Mouse (Mus musculus) bone marrow, adult 2 months (tissue): ENCODE data around the gene Rtca. TPM values are rescaled to one million over a fixed set of nuclear protein-coding genes. Genes with fewer than 3 reads are reported as not detected.

Source experiments
- H3K27ac ChIP-seq: fragments of 200-500 bp; 2 replicates; pipeline ENCODE4 v1.5.1; 2012; ENCODE audit warnings: low read depth, mild to moderate bottlenecking, control low read depth, inconsistent platforms, low read length; ENCODE audit not compliant: control insufficient read depth, poor library complexity, insufficient read depth
- H3K4me1 ChIP-seq: fragments of 200-500 bp; 2 replicates; pipeline ENCODE4 v1.6.1; 2011; ENCODE audit warnings: low read length; ENCODE audit not compliant: control insufficient read depth, insufficient read depth
- H3K4me3 ChIP-seq: fragments of 200-500 bp; replicated peaks from 2 replicates; pipeline ENCODE3; 2011; ENCODE audit warnings: mild to moderate bottlenecking, low read depth, low read length, control low read depth; ENCODE audit not compliant: control insufficient read depth
- CTCF ChIP-seq: fragments of 200-500 bp; IDR thresholded peaks from 2 replicates; pipeline ENCODE4 v1.5.1; 2011; ENCODE audit warnings: low read length, control low read depth; ENCODE audit not compliant: control insufficient read depth, insufficient read depth
- POLR2A ChIP-seq: fragments of 200-500 bp; IDR thresholded peaks from 2 replicates; pipeline ENCODE4 v1.6.1; 2011; ENCODE audit warnings: low read depth, mild to moderate bottlenecking, control low read depth, low read length, borderline replicate concordance; ENCODE audit not compliant: control insufficient read depth
- WGBS: fragments of 180-500 bp; shearing (Covaris S2); methylation state at CpG from one replicate; pipeline ENCODE4 v1.1.7; 2018; 5-methylcytosine and 5-hydroxymethylcytosine counted together
- polyA plus RNA-seq: library from polyadenylated mRNA; stranded (reverse); fragments of >200 nt; gene quantifications from 2 replicates; pipeline ENCODE4 v1.2.4, GENCODE M21; 2011; ENCODE audit warnings: low replicate concordance; ENCODE audit not compliant: missing spikeins, insufficient read depth, insufficient read length

The Rtca gene
- polyA plus RNA-seq, 1 experiment = 22.5 TPM

GRCm38 (mm10) chr3:116483271-116483670 lies 24.7 kb downstream of the Rtca start:
- Histone ChIP-seq H3K4me1 (peaks cover 6% of the 10 kb centered on the region; the same call in 1 of the 2 replicates), H3K27ac (no peak overlapping the region), H3K4me3 (no peak overlapping the region)
- 34% methylated on average over 4 of the region's 4 CpGs for WGBS
- TF ChIP-seq POLR2A (no peak), CTCF (no peak)

GRCm38 (mm10) chr3:116482724-116483123 lies 25.3 kb downstream of the Rtca start:
- H3K4me1 ChIP-seq = peaks cover 6% of the 10 kb centered on the region; the same call in 1 of the 2 replicates
- no peak overlapping the region for H3K4me3 ChIP-seq
- no peak overlapping the region for H3K27ac ChIP-seq
- 24% methylated on average over 3 of the region's 3 CpGs for WGBS
- TF ChIP-seq CTCF (no peak), POLR2A (no peak)

GRCm38 (mm10) chr3:116480937-116481336 lies 27.1 kb downstream of the Rtca start:
- 68% methylated on average over 5 of the region's 5 CpGs for WGBS
- TF ChIP-seq POLR2A (no peak), CTCF (no peak)
- Histone ChIP-seq H3K4me1 (peaks cover 6% of the 10 kb centered on the region; the same call in 1 of the 2 replicates), H3K4me3 (no peak overlapping the region), H3K27ac (no peak overlapping the region)

GRCm38 (mm10) chr3:116480119-116480518 lies 27.9 kb downstream of the Rtca start:
- 83% methylated on average over 2 of the region's 2 CpGs for WGBS
- Histone ChIP-seq H3K4me1 (peaks cover 4% of the 10 kb centered on the region; the same call in 1 of the 2 replicates), H3K4me3 (no peak overlapping the region), H3K27ac (no peak overlapping the region)
- TF ChIP-seq CTCF (no peak), POLR2A (no peak)

- TF ChIP-seq POLR2A (no peak), CTCF (no peak)
- H3K27ac ChIP-seq = no peak overlapping the region
- WGBS = 89% methylated on average over 7 of the region's 7 CpGs
Measured at GRCm38 (mm10) chr3:116477351-116477750, 30.7 kb downstream of the Rtca start.

GRCm38 (mm10) chr3:116476686-116477298 lies 31.2 kb downstream of the Rtca start:
- 50% methylated on average over 5 of the region's 5 CpGs for WGBS
- H3K4me3 ChIP-seq = no peak overlapping the region
- no peak for TF ChIP-seq POLR2A
- no peak for TF ChIP-seq CTCF
- no peaks in the 10 kb centered on the region; the same call in 1 of the 2 replicates for H3K4me1 ChIP-seq
- no peak overlapping the region for H3K27ac ChIP-seq

More at GRCm38 (mm10) chr3:116477351-116477750, 30.7 kb downstream of the Rtca start:
- Histone ChIP-seq H3K4me3 (no peak overlapping the region), H3K4me1 (peaks cover 3% of the 10 kb centered on the region; the same call in 1 of the 2 replicates)

- 66% methylated on average over 11 of the region's 11 CpGs for WGBS
Measured at GRCm38 (mm10) chr3:116474602-116475001, 33.4 kb downstream of the Rtca start.

GRCm38 (mm10) chr3:116465709-116466108 lies 42.3 kb downstream of the Rtca start:
- Histone ChIP-seq H3K4me1 (no peaks in the 10 kb centered on the region), H3K4me3 (no peak overlapping the region), H3K27ac (no peak overlapping the region)
- no peak for TF ChIP-seq CTCF
- TF ChIP-seq POLR2A = no peak
- WGBS = 25% methylated on average over 12 of the region's 12 CpGs

More at GRCm38 (mm10) chr3:116474602-116475001, 33.4 kb downstream of the Rtca start:
- no peaks in the 10 kb centered on the region; the same call in 1 of the 2 replicates for H3K4me1 ChIP-seq
- TF ChIP-seq CTCF = no peak
- TF ChIP-seq POLR2A = no peak
- no peak overlapping the region for H3K4me3 ChIP-seq
- no peak overlapping the region for H3K27ac ChIP-seq

- WGBS = 82% methylated on average over 2 of the region's 2 CpGs
- no peaks in the 10 kb centered on the region for H3K4me1 ChIP-seq
- TF ChIP-seq CTCF (no peak), POLR2A (no peak)
- H3K4me3 ChIP-seq = no peak overlapping the region
- no peak overlapping the region for H3K27ac ChIP-seq
Measured at GRCm38 (mm10) chr3:116464318-116464717, 43.7 kb downstream of the Rtca start.

GRCm38 (mm10) chr3:116461053-116461452 lies 47.0 kb downstream of the Rtca start:
- Histone ChIP-seq H3K4me1 (no peaks in the 10 kb centered on the region), H3K4me3 (no peak overlapping the region), H3K27ac (no peak overlapping the region)
- TF ChIP-seq POLR2A (no peak), CTCF (no peak)
- 72% methylated on average over 4 of the region's 4 CpGs for WGBS
